Mouse (Mus musculus): ENCODE results near the gene Trnau1ap.

Gene Trnau1ap

DNA sequence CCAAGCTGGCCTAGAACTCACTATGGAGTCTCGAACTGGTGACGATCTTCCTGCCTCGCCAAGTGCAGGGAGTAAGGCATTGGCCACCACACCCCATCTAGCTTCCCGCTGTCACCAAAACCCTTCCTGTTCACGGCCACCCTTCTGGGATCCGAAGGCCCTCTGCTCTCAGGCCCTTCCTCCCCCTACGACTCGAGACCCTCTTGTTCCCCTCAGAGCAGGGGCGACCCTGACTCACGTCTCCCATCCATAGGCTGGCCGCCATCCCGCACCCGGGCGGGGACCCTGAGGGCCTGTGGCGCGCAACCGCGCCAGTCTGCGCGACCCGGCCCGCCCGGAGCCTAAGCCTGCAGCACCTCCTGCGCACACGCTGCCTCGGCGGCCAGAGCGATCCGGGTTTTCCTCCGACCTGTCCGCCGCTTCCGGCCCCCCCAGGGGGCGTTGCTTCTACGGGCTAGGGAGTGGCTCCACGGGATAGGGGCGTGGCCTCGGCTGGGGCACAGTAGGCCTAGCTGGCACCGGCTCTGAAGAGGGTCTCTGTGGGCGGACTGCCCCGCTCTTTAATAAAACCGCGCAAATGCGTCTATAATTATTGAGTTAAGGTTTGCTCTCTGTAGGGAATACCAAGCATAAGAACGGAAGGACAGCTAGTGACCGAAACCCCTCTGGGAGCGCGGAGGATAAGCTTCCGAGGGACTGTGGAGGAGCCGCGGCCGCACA is at the start of gene Trnau1ap:
Trnau1ap (minus strand) TSS at position 424 of the 720 bp plus-strand sequence.
- peak; percentile 84 for DNase-seq

DNA sequence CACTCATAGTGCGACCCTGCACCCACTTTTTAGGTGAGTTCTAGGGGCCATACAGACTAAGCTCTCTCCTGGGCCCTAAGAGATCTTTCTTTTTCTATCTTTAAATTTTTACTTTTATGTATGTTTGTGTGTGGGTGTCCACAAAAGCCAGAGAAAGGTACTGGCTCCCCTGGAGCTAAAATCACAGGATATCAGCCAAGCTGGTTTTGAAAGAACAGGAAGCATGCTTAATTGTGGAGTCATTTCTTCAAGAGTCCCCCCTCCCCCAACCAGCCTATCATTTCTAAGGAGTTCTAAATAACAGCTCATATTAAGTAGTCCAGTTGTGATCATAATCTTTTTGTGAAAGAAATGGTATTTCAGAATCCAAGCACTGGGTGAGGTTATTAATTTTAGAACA is 44.5 kb upstream of the Trnau1ap start:
- DNase-seq = no peak

DNA sequence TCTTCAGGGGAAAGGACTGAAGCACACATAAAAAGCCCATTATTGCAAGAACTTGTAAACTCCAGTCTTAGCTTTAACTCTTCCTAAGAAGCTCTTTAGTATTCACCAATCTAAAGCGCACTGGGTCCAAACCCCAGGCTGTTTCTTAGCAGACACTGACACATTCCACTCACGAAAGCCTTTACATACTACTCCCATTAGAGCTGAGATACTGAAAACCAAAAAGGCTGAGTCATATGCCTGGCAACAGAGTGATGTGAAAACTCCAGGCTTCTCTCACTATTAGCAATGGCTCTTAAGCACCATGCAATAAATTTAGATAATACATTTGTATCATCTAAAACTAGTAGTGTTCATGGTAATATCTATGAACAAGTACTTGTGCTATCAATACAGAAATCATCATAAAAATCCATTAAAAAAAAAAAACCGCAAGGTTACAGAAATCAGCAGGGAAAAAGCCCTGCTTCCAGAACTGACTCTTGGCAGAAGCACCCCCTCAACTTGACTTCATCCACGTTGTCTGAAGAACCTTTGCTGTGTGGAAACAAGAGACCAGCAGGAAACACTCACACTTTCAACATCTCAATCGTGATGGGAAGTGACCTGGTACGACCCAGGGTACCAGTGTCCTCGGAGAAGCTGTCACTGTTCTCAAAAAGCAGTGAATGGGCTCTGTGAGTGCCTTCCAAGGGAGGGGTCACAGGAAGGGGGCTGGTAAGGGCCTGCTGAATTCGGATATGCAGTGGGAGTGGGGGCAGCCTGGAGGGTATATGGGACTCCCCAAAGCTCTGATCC is 40.8 kb upstream of the Trnau1ap start:
- no peak for DNase-seq

DNA sequence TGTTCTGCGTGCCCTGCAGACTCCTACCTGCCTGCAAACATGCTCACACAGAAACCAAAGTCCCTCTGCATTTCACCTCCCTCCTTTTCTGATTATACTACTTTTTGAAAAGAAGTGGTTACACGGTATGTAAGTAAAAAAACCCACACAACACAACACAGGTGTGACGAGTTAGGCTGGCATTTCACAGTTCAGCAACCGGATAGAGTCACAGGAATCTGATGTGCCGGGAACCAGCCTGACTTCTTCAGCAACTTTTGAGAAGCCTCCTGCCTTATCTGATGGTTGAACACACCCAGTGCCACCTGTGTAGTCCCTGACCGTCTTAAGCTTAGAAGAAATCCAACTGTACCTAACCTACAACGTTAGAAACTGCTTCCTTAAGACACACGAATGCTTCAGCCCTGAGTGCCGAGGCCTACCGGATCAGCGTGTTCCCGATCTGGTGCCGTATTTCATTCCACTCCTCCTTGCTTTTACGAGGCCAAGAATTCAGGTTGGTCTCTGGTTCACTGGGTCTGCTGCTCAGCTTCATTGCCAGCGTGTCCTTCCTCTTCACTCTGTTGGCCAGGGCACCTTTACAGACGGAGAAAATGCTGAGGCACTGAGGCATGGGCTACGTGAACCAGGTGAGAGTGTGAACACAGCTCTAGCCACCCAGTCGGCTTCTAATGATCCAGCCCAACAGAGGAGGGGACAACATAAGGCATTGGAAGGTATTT is 38.3 kb upstream of the Trnau1ap start:
- no peak for DNase-seq

DNA sequence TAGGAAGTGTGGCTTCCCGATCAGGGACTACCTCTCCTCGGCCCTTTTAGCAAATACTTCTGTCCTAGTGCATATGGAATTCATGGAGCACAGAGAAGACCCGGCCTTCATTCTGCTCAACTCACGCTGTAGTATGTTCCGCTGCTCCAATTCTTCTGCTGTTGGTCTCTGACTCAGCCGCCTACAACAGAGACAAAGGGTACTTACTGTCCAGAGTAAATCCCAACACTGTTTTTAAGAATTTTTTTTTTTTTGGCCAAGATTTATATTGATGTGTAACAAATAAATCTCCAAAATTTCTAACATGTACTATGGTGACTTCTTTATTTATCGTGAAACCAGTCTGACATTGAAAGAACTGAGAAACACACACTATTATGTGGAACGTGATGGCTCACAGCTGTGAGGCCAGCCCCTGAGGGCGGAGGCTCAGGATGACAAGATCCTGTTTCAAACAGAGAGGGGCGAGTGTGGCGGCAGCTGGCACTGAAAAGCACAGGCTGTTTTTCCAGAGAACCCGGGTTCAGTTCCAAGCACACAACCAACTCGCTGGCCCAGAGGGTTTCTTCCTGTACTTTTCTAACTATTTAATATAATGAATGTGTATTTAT is 36.2 kb upstream of the Trnau1ap start:
- DNase-seq = no peak

DNA sequence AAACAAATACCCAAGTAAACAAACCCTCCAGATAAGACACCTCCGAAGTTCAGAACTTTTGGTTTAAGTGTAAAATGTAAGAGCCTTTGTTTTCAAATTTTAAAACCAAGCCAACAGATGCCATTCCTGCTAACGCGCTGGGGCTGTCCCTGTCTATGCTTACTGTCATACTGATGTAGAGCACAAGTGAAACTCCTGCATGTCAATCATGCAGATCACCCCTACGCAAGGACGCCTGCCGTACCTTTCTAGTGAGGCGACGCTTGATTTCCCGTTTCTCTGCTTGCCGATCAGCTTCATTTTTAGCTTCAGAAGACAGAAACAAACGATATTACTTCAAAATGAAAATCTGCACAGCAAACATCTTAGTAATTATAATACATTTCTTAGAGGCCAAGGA is 34.1 kb upstream of the Trnau1ap start:
- no peak for DNase-seq

DNA sequence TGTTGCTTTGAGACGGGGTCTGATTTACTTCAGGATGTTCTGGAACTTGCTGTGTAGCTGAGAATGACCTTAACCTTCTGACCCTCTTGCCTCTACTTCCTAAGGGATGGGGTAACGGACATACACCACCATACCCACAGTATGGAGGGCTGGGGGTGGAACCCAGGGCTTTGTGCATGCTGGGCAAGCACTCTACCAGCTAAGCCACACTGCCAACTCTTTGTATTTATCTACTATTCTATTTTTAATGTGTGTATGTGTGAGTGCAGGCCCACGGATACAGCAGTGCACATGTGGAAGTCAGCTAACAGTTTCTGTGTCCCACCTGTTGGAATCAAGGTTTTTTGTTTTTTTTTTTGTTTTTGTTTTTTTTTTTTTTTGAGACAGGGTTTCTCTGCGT is 30.2 kb upstream of the Trnau1ap start:
- no peak for DNase-seq

DNA sequence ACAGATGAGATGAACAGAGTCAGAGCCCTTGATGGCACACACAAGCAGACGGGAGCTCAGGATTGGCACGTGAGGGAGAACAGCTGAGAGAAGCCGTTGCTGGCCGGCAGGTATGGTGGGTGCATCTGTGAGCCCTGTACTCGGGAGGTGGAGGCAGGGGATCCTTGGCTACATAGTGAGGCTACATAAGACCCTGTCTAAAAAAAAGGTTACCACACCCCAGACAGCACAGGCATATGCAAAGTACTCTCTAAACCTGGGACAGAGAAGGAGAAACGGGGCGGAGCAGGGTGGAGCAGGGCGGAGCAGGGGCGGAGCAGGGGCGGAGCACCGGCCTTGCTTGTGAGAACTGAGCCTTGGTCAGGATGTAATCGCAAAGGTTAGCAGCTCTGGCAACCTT is 26.8 kb upstream of the Trnau1ap start:
- DNase-seq = no peak

DNA sequence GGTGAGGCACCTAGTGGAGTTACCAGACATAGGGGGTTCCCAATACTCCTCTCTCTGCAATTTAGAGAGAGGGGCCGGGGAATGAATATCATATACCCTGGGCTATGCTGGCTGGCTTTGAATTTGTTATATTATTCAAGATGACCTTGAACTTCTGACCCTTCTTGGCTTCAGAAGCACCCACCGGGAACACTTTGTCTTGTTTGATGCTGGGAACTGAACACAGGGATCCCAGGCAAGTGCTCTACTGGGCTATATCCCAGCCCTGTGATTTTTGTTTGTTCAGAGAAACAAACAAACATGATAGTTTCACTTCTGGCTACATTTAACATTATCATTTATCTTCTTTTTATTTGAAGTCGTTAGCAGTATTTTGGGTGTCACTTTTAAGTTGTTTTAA is 26.1 kb upstream of the Trnau1ap start:
- DNase-seq = no peak

DNA sequence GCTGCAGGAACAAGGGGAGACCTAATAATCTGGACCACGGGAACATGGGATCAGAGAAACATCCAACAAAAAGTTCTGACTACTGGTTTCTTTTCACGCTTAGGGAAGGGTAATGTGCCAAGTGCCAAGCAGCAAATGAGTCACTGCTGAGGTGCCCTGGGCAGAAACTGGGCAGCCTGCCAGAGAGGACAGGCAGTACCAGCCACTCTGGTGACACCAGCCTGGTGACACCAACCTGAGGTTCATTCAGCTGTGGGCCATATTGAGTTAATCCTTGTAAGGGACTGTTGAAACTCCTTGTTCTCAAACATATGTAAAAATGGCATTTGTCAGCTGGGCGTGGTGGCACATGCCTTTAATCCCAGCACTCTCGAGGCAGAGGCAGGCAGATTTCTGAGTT is 25.2 kb upstream of the Trnau1ap start:
- DNase-seq = no peak

DNA sequence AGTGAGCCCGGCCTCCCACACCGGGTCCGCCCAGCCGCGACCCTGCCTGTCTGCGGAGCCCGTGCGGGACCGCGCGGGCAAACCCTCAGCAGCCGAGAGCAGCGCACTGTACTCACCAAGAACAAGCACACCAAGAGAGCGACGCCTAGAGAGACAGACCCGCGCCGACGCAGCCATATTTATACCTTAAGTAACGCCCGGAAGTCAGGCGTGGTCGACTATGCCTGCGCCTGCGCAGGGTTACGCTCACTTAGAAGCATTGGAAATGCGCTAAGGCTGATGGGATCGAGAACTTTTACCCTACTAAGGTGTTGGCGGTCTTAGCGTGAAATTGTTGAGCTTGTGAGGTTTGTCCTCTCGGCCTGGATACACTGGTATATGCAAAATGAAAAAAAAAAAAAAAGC is 24.1 kb upstream of the Trnau1ap start, which contains the start of gene Rcc1:
Rcc1 (minus strand) TSS at position 125 of the 405 bp plus-strand sequence.
- DNase-seq = peak; percentile 85

DNA sequence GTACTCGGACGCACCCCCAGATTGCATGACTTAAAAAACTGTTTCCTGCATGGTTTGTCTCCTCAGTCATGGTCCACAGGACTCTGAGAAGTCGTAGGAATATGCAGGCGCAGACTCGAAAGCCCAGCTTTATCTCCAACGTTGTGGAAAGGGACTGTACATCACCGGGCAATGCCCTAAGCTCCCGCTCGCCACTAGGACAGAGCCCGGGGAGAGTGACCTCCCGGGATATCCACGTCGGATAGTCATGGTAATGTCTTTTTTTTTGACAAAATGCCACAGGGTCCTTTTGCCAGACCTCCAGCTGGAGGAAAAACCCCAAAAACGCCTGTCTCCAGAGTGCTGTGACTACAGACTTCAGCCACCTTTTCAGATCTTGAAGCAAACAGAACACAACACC is 23.4 kb upstream of the Trnau1ap start:
- DNase-seq = no peak

DNA sequence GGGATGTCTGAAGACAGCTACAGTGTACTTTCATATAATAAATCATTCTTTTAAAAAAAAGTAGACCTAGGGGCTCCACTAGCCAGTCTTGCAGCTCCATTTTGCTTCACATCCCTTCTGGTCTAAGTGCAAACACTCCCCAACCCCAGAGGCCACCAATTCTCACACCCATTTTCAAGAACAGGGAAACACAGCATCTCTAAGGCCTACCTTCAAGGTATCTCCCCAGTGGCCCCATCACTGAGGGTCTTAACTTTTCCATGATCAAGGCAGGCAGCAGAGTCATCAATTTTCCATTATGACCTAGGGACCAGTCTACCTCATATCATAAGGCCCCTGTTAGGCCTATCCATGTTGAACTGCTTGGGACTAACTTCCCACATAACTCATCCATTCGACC is 22.1 kb upstream of the Trnau1ap start:
- DNase-seq = no peak

DNA sequence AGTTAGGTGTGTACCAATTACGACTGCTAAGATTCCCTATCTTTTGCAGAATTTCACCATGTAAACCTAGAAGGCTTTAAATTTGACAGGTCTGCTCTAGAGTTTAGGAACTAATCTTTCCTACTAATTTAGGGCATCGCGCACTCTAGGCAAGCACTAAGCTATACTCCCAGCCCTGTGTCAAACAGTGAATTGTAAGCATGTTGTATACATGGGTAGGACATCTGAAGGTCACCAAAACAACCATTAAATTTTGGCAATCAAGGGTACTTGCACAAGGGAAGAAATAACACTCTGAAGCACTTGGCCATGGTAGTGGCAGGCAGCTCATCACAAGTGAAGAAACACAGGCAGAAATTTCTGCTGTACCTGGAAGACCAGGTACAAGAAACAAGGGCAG is 21.5 kb upstream of the Trnau1ap start:
- no peak for DNase-seq

DNA sequence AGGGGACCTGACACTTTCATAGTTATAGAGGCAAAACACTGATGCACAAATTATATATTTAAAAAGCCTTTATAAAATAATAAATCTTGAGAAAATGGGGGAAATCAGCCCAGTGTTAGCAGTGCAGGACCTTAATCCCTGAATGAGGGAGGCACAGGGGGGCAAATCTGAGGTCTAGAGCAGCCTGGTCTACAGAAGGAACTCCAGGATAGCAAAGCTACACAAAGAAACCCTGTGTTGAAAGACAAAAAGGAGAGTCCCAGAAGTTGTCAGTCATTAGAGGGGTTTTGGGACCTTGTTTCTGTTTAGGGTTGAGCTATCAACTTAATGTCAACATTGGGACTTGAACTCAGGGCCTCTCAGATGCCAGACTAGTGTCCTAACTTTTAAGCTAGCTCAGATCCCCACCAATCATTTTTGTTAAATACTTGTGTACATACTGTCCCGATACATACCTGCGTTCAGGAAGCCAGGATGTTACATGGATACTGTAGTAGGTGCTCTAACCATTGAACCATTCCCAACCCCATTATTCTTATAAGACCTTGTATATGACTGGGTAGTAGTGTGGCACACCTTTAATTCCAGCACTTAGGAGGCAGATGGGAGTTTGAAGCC is 20.9 kb upstream of the Trnau1ap start:
- no peak for DNase-seq

DNA sequence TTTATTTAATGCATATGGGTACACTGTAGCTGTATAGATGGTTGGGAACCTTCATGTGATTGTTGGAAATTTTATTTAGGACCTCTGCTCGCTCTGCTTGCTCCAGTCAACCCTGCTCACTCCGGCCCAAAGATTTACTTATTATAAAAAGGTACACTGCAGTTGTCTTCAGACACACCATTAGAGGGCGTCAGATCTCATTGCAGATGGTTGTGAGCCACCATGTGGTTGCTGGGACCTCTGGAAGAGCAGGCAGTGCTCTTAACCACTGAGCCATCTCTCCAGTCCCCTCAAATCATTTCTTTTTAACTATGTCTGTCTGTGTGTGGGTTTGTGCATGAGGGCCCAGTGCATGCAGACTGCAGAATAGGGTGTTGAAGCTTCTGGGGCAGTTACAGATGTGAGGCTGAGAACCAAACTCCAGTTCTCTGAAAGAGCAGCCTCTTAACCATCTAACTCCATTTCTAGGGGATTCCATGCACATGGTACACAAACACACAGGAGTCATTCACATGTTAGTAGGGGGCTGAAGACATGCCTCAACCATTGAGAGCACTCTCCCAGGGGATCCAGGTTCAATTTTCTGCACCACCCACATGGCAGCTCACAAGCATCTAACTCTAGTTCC is 20.3 kb upstream of the Trnau1ap start:
- no peak for DNase-seq

DNA sequence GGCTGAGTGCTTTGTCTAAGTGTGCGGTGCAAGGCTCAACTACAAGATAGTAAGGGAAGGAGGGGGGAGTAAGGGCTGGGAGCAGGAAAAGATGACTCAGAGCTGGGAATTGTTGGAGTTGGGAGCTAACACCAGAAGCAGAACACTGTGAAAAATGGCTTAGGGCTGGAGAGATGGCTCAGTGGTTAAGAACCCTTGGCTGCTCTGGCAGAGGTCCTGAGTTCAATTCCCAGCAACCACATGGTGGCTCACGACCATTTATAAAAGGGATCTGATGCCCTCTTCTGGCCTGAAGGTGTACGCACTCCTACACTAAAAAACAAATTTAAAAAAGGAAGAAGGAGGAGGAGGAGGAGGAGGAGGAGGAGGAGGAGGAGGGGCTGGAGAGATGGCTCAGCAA is 17.3 kb upstream of the Trnau1ap start:
- no peak for DNase-seq

DNA sequence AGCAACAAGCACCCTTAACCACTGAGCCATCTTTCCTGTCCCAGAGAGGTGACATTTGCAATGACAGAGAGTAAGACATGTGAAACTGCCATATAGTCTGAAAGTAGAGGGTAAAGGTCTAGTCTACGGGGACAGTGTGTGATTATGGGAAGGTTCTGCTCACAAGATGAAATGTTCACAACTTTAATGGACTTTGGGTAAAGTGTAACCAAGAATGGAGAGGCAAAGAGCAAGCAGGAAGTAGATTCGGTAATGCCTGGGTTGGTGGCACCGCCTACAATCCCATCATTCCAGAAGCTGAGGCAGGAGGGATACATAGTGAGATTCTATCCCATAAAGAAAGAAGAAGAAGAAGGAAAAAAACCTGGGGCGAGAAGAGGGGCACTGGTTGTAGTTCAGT is 16.9 kb upstream of the Trnau1ap start:
- no peak for DNase-seq

DNA sequence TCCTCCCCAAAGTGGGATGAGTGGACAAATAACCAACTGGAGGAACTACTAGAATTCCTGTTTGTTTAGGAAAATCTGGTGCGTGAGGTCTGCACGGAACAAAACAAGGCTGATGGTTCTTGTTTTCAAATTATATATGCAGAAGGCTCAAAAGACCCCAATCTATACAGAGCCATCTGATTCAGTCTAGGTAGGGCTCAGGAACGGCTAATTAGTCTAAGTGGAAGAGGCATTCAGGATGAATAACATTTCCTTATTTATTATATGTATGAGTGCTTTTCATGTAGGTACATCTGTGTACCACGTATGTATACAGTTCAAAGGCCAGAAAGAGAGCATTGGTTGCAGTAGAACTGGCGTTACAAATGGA is 16.5 kb upstream of the Trnau1ap start:
- no peak for DNase-seq

DNA sequence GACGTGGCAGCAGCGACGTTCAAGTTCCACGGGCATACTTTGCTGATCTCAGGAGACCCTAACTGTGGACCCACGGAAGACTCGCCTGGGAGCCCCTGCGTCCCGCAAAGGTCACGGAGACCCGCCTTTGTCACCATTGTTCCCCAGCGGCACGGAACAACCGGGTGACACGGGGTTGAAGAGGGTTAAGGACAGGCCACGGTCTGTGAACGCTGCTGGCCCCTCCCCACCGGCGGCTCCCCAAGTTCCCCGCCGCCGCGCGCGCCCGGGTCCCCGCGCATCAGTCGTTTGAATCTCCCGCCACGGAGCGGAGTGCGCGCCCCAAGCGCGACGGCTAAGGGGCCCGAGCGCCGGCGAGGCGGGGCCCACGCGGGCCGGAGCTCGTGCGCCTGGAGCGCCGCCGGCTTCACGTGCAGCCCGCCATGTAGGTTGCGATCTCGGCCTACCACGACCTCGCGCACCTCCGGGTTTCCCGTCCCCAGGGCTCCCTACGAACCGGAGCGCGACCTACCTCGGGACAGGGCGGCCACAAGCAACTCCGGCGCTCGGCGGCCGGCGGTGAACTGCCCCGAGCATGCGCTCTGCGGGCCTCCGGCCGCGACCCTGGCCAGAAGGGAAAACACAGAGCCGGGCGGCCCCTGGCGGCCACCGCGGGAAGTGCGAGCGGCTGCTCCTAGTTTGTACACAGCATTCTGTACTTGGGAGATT is 16.0 kb upstream of the Trnau1ap start:
- DNase-seq = peak; percentile 96

DNA sequence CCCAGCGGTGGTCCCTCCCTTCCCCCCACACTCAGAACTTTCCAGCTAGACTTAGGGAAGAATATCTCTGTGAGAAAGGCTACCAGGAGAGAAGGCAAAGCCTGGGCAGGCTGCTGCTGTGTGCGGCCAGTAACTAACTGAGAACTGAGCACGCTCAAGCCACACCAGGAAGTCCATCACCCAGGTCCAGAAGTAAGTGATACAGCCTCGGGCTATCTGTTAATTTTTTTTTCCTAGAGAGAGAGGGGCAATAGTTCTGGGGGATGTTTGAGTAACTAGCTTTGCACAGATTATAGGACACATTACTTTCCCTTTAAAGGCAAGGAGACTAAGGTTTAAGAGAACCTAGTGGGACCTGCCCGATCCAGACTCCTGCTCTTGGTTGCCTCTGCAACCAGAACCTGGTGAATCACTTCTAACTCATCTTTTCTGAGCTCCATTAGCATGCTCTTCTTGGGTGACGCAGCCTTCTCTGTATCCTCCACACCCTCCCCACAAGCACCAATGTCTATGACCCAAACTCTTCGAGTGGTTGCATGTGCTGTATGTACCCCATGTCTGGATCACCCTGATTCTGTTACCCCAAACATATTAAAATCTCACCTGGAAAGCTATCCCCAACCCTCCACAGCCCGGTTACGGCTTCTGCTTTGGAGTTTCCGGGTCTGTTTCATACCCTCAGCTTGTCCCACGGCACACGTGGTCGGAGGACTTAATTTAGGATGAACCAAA is 15.2 kb upstream of the Trnau1ap start:
- no peak for DNase-seq
